Mouse (Mus musculus): ENCODE data around the gene Tmem130.

DNA sequence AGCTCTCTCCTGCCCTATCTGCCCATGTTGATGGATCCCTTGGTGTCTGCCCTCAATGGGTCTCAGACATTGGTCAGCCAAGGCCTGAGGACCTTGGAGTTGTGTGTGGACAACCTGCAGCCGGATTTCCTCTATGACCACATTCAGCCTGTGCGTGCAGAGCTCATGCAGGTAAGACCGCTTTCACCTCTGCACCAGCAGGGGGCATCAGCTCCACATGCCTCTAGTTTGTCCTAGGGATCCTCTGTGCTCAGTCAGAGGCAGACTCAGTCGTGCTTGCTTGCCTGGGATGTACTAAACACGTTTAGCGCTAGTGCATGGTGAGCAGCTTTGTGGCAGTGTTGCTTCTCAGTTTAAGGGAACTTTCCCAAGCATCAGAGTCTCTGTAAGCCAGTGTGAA is 33.1 kb upstream of the Tmem130 start:
- peak; percentile 66 for TF ChIP-seq CTCF (IDR thresholded peaks at IDR 0.05; ENCODE audit: extremely low read depth, insufficient read depth, low read length)
- no peak for TF ChIP-seq POLR2A (IDR thresholded peaks at IDR 0.05; ENCODE audit: extremely low read depth, insufficient read depth, low read length)

Data from cortical plate, adult 2 months (tissue).